Mouse (Mus musculus) left cerebral cortex, postnatal 36 days (tissue): ENCODE results near the gene Gm5447. TPM values are rescaled to one million over a fixed set of nuclear protein-coding genes. Genes with fewer than 3 reads are reported as not detected.
A peak's percentile ranks its signal among the peaks of the same experiment; 100 is the strongest.

ENCODE experiments used
- DNase-seq, 2 experiments: peaks; one replicate each; pipeline ENCODE4 v3.0.0; 2021 to 2022; ENCODE audit warnings: low spot score in 2 of 2, mixed read lengths in 1 of 2
- intact Hi-C: fragments of 180-260 bp; cut with DNase I; formaldehyde crosslinking; loops from one replicate; pipeline ENCODE4 v1.15.1; 2025
- total RNA-seq, 2 experiments: library from RNA; stranded (reverse); gene quantifications; 2 replicates each; pipeline ENCODE4 v1.2.3; 2021

The Gm5447 gene
- total RNA-seq, result under 1 TPM in 1 of 2 experiments, not detected in 1; 0.36 TPM

DNA sequence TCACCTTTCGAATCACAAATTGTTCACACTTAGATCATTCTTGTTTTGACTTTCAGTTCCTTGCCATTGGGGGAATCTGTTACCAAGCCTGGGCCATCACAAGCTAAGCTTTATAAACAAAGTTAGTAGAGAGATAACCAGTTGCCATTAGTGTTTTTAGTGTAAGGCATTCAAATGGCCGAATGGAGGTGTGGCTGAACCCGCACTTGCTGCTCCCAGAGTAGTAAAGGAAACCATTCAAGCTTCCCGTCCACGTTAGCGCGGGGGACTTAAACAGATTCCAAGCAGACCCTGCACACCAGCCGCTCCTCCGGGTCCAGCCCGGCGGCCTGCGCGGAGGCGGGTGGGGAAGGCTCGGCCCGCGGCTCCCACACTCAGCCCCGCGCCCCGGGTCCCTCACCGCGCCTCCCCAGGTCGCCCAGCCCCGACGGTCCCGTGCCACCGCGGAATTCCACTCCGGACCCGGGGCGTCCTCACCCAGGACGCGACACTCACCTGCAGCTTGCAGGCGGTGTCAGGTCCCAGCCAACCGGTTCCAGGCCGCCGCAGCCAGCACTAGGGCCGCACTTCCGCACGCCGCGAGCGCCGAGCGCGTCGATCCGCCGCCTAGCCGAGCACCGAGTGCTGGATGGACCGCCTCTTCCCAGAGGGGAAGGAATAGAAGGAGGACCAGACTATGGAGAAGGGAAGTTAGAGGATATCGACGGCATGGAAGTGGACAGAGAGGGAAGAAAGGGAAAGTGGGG is at the start of gene Gm5447, which contains the start of gene Exoc2:
Gene Gm5447, plus strand, starts transcription at position 704 of the 746 bp plus-strand sequence.
Gene Exoc2, minus strand, starts transcription at position 593 of the 746 bp plus-strand sequence.
- peak; percentile 84 to 87 for DNase-seq
- intact Hi-C loops, result no loop called here

DNA sequence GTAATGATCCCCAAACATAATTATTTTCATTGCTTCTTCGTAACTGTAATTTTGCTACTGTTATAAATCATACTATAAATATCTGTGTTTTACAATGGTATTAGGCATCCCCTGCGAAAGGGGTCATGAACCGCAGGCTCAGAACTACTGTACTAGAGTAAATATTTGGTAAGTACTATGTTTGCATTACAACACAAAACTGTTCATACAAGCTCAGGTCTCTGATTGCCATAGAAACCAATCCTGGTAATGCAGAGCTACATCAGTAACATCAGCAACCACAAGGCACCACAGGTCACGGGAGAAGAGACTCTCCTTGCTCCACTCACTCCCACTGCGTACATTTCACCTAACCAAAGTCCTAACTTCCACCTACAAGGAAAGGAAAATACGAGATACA is 49.7 kb upstream of the Gm5447 start:
- intact Hi-C loops, result no loop called here
- no peak for DNase-seq

DNA sequence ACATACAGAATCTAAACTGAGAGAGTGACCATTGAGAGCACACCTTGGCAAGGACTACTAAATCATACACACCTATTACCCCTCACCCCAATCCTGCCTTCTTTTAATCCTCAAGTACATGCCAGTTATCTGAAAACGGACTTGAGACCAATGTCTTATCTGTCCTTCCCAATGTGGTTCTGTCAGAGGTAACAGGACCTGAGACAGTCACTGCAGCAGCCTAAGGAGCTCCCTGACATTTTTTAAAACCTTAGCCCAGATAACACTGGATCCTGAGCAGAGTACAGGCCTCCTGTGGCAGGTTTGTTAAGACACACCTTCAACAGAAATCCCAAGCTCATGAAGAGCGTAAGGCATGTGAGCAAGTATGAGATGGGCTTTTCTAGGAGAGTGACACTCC is 44.9 kb upstream of the Gm5447 start:
- intact Hi-C loops, result no loop called here
- no peak for DNase-seq

DNA sequence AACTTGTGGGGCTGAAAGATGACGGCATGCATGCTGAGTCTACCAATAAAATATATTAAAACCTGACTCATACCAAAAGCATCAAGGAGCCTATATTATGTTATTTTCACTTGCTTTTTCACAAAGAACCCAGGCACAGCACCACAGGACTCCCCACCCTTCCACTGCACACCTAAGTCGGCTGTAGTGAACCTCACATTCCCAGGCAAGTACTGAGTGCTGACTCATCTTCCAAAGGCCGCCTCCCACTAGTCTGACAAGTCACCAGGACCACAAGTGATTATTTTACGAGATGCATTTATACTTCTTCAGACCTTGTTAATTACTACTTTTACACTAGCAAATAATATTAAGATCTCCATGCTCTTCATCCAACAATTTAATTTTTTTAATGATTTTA is 42.4 kb upstream of the Gm5447 start:
- no peak for DNase-seq
- intact Hi-C loops, result no loop called here

DNA sequence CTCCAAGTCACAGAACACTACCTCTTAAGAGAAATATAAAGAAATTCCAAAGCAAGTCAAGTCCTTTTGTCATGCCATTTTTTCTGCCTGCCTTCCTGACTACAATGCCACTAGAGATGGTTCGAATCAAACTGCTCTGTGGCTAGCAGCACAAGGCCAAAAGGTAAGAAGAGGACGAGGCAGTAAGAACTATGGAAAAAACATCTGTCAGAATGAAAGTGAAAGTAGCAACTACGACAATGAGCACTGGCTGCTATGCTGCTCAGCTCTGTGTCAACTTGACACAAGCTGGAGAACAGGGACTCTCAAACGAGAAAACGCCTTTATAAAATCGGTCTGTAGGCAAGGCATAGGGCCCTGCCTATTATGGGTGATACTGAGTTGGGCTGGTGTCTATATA is 41.0 kb upstream of the Gm5447 start:
- intact Hi-C loops, result no loop called here
- no peak for DNase-seq

DNA sequence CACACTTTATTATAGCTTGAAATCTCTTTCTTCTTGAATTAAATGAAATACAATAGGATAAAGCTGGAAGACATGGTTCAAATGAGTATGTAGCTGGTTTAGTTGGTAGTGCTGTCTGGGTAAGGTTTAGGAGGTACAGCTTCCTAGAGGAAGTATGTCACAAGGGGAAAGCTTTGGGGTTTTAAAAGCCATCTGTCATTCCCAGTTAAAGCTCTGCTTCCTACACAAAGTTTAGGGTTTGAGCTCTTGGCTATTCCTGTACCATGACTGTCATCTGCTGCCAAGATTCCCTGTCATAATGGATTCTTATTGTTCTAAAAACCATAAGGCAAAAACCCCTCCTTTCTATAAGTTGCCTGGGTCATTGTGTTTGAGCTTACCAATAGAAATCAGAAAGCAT is 28.2 kb upstream of the Gm5447 start:
- intact Hi-C loops, result no loop called here
- no peak for DNase-seq

DNA sequence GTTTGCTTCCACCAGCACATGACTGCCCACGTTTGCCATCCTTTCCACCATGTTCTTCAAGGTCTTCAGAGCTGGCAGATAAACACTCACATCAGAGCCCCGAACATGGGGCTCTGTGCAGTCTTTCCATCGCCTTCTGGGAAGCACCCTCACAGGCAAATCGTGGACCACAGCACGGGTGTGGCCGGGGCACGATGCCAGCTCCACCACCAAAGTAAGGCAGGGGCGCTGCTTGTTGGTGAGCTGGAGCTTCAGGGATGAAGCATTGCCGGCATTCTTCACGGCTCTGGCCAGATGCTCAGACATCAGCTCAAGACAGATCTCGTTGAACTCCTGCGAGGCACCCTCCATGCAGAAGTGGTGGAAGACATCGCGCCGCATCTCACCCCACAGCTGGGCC is 26.9 kb upstream of the Gm5447 start:
- intact Hi-C loops, result no loop called here
- DNase-seq, result no peak

DNA sequence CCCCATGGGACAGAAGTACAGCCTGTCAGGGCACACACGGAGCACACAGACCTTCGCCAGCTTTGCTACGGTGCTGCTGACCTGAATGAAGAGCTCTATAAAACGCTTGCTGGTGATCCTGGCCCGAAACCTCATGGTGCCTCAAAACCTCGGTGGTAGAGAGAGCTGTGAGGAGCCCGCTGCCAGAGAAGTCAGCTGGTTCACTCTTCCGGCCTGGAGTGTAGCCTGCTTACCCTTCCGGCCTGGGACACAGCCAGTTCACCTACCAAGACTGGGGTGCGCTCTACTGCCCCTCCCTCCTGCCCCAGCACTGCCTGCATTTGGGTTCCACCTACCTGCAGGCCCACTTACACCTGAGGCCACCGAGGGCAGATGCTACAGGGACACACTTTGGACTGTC is 26.5 kb upstream of the Gm5447 start, which contains the start of gene Hus1b:
Gene Hus1b, minus strand, starts transcription at position 220 of the 400 bp plus-strand sequence.
- DNase-seq, result no peak
- intact Hi-C loops, result no loop called here

DNA sequence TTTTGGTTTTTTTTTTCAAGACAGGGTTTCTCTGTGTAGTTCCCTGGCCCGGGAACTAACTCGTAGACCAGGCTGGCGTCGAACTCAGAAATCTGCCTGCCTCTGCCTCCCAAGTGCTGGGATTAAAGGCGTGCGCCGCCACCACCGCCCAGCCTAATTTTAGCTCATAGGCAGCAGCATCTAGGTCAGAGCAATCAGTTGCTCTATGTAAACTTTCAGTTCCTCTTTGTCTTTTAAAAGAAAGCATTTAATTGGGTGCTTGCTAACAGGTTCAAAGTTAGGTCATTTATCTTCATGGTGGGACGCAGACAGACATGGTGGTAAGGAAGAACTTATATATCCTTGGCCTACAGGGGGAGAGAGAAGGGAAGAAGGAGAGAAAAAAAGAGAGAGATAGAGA is 24.8 kb upstream of the Gm5447 start:
- intact Hi-C loops, result no loop called here
- no peak for DNase-seq

DNA sequence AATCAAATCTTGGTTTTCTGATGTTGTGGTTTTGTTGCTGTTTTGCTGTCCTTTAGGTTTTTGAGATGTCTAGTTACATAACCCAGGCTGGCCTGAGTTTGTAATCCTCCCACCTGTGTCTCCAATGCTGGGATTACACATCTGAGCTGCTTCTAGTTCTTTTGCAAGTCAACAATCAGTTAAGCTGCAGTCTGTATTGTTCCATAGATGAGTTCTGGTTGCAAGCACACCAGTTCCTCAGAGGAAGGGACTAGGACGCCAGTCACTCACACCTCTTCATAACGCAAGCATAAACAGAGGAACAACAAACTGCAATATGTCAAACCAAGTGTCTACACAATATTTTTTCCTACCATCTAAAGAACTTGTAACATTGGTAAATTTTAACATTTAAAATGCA is 22.0 kb upstream of the Gm5447 start:
- DNase-seq, result no peak

DNA sequence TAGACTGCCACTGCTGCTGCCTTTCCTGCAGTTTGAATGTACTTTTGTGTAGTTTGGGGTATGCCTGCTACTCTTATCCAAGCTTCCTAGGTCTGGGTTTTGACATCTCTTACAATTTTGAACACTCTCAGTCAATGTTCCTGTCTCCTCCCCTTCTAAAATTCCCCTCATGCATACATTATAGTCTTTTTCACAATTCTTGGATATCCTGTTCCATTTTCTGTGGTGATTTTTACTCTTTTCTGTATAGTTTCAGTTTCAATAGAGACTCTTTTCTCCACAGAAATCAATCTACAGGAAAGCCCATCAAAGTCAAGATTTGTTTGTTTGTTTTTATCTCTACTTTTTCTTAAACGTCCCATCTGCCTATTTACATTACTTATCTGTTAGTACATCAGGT is 20.4 kb upstream of the Gm5447 start:
- intact Hi-C loops, result no loop called here
- DNase-seq, result no peak

More for the DNA sequence above, 22.0 kb upstream of the Gm5447 start:
- intact Hi-C loops, result no loop called here

DNA sequence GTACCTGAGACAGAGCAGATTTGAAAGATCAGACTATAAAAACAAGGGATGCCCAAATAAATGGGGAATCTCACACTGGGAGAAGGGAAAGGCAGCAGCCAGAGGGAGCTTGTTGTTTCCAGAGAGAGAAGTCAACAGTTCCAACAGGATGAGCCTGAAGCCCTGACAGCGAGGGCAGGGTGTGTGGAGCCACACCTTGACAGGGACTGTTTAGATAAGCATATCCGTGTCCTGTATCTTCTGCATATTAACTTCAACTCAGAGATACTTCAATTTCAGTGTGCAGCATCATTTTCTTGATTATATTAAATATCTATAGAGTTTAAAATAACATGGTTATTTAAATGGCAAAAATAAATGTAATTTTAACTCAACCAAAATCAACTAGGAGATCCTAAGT is 13.3 kb upstream of the Gm5447 start:
- no peak for DNase-seq

DNA sequence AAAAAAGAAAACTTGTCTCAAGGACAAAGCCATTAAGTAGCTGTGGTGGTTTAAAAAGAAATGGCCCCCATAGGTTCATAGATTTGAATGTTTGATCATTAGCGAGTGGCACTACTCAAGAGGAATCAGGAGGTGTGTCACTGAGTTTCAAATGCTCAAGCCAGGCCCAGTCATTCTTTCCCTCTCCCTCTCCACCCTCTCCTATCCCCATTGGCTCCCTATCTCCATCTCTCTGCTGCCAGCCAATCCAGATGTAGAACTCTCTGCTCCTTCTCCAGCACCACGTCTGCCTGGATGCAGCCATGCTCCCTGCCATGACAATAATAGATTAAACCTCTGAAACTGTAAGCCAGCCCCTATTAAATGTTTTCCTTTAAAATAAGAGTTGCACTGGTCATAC is 12.1 kb upstream of the Gm5447 start:
- DNase-seq, result no peak
- intact Hi-C loops, result no loop called here

More for the DNA sequence above, 13.3 kb upstream of the Gm5447 start:
- intact Hi-C loops, result no loop called here

DNA sequence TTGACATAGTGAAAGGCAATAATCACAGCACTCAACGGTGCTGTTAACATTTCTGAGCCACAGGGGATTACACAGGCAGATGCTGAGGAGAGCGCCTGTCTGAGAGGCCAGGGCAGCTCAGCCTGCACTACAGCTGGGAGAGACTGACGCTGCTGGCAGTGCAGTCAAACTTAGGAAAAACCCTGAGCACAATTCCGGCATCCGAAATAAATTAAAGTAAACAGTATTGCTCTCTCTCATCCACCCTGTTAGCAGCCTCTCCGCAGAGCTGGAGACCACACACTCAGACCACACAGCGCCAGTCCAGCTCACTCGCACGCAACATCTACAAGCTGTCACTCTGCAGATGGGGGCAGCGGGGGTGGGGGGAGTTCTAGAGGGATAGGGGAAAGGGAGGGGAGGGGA is 7.5 kb upstream of the Gm5447 start:
- intact Hi-C loops, result no loop called here
- DNase-seq, result no peak

DNA sequence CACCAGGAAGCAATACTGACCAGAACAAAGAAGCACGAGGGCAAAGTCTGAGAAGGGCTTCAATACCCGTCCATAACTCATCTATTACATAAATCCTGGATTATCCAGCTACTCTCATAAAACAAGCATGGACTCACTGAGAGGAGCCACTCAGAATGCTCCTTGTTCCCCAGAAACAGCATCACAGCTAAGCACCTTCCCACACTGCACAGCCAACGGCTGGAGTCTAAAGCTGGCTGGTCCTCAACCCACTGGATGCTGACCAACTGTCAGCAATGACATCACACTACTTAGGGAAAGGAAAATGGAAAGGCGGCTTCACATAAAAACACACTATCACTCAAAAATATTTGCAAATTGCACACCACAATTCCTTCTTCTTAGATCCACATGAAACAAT is 5.7 kb upstream of the Gm5447 start:
- DNase-seq, result no peak
- intact Hi-C loops, result no loop called here

DNA sequence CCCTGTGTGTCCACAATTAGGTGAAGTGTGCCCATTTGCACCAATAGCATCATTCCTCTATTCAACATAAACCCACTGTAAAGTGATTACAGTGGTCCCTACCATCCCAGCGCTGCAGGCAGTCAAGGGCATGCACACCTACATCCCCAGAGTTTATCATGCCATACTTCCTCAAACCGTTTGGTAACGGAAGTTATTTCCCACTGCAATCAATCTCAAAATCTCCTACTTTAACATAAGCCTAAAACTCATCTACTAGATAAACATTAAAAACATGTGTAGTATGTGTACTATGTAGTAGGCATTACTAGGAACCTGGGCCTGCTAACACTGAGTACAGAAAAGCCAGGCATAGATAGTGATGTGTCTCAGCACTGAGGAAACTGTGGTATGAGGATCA is 3.0 kb upstream of the Gm5447 start:
- intact Hi-C loops, result no loop called here
- DNase-seq, result no peak

DNA sequence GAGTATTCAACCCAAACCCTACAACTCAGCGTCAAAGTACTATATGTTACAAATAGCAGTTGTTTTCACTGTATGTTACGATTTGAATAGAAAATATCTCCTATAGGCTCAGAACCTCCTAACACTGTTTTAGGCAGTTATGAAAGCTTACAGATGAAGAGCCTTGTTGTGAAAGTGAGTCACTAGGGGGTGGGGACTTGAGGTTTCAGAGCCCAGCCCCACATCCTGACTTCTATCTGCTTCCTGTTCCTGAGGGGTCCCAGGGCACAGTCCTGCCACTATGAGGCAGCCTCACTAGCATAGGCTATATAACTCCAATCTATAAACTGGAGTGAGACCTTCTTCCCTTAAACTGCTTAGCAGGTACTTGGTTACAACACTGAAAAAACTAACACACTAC is 1.9 kb upstream of the Gm5447 start:
- intact Hi-C loops, result no loop called here
- DNase-seq, result no peak

DNA sequence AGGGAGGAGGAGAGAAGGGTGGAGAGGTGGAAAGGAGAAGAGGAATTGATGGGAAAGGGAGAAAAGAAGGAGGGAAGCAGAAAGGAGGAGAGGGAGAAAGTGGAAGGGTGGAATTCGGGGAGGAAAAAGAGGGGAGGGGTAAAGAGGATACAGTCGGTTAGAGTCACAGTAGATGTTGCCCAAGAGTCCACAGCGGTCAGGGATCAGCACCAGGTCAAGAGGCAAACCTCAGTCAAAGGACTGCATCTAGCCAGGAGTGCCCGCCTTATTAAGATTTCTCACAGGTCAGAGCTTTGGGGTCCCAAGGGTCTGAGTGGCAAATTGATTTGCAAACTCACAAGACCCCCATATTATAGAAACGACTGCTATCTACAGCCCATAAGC is 235 bp downstream of the Gm5447 start:
- intact Hi-C loops, result no loop called here
- DNase-seq, result no peak

DNA sequence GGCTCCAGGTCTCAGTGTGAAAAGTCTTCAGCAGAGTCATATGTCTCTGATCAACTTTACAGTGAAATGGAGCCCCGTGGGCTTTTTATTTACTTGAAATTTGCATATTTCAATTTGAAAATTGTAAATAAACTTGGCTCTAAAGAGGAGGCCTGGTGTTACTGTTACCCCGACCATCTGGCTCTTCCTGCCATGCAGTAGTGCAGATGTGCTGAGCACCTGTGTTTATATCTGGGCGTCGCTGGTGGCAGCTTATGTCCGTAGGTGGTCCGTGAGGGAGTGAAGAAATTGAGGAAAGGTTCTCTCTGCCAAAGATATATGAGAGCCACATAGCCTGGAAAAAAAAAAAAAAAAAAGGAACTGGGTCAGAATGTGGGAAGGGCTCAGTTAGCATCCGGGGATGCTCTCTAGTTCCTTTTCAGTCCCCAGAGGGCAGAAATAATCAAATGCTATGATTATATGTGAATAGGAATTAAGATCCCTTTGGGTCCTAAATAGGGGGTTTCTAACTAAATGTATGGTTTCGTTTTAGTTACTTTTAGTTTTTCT is 2.6 kb downstream of the Gm5447 start:
- DNase-seq, result no peak
- intact Hi-C loops, result no loop called here

DNA sequence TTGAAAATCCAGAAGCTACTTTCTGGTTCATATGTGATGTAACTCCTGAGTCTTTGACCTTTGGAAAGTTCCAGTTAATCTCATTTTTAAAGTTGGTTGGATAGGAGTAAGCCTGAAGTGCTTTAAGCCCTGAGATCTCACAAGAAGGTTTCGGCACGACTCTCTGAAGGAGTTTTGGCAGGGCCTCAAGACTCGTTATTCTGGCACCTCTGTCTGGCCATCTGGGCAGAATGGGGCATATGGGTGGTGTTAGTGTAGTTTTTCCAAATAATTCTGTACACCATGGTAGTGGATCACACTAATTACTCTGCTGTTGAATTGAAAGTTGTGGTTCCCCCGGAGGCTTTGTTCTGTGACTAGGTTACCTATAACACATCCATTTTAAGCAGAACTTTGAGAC is 4.2 kb downstream of the Gm5447 start:
- intact Hi-C loops, result no loop called here
- DNase-seq, result peak; percentile 39

DNA sequence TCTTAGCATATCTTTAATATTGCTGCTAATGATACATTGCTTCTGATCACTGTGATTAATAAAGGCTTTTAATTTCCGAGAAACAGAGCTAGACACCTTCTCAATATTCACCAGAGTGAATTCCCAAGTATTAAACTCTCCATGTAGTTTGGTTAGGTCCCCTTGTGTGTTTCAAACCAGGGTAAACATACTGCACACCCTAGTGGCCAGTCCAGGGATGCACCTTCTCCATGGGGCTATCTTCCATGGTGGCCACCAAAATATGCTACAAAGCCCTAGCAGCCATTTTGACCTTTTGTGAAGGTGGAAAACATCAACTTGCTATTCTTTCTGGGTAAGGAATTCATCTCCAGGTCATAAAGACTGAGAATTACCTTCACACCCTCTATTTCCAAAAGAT is 7.7 kb downstream of the Gm5447 start:
- no peak for DNase-seq
- intact Hi-C loops, result loop anchor here (5.0 kb wide), 1 partner anchor 79 kb away; no protein-coding TSS in a partner anchor

DNA sequence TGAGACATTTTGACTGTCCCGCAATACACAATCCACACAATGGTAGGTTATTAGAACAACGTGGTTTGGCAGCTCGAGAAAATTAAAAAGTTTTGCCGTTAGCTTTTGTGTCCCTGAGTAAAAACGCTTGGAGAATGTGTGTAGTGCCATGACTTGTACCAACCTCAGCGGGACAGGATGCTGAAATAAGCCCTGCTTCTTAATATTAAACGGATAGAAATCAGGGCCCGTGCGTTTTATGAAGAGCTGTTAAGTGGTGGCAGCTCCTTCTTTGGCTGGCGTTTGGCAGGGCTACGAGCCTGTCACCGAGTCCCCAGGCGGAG is 11.2 kb downstream of the Gm5447 start:
- peak in 1 of 2 experiments; percentile 51 for DNase-seq
- intact Hi-C loops, result loop anchor here (5.0 kb wide), 2 partner anchors 93 to 642 kb away; partner anchors contain the start of gene Foxf2
